Mouse (Mus musculus) embryo, embryonic 9.5 days (tissue): ENCODE results near the gene Metrnl.

Experiments used
- DNase-seq: peaks from one replicate; pipeline ENCODE4 v3.0.0-alpha.2; 2017; ENCODE audit errors: extremely low spot score

Gene Metrnl

DNA sequence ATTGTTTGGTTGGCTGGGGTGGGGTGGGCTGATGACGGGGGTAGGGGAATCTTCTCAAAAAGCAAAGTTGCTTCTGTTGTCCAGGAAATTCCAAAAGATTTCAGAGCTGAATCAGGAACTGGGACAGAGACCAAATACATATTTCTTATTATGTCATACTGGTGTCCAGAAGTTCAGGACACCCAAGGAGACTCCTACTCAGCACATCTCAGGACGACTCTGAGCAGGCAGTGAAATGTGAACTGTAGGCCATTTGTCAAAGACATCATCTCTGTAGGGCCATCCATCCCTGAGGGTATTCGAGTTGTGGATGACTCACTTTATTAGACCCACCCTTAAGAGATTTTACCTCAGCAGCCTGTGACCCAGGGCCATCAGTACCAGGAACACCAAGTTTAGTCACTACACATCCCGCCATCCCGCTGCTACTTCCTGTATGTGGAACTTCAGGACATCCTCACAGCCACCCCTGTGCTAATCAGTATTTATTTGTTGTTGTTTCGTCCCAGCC, 15.8 kb upstream of the Metrnl start:
- no peak for DNase-seq

DNA sequence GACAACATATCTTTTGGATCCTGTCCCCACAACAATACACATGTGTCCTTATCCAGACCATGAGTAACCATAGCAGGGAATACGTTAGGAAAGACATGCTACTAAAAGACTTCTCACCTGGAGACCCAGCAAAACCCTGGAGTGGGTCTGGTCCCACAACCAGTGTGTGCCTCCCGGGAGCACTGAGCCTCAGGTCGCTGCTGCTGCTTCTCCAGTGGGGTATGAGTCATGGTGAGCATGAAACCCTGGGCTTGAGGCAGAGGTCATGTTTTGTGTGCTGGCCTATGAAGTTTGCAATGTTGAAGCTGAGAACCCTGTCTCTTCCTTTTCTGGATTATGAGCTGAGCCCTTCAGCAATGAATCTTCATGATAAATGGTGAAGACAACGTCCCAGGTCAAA, 15.3 kb upstream of the Metrnl start:
- DNase-seq = no peak

DNA sequence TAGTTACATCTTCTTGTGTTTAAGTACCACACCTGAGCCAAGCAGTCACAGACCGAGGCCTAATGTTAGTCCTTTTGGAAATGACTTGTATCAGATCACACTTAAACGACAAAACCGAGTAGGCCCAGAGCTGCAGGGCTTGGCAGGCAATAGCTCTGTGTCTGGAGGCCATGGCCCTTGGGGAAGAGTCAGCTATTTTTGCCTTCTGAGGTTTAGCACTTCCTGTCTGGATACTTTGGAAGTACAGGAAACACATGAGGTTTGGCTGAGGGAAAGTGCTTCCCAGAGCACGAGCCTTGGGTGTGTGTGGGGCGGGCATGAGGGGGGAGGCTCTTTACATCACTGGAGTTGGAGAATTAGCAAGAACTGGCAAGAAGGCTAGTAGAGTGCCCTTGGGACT, 14.7 kb upstream of the Metrnl start:
- DNase-seq = no peak

DNA sequence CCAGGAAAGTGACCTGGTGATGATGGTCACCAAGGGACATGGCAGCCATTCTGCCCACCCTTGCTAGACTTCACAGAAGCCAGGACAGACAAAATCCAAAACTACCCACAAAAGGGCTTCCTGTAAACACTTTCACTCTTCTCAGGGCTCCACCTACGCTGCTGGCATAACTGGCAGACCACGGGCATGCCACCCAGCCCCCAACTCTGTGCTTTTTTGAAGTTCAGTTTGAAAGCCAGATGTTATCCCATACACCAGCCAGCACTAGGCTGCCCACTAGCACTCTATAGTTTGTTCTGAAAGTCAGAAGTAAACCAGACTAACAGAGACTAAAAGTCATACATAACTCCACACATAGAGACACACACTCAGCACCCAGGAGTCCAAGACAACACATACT, 13.3 kb upstream of the Metrnl start:
- DNase-seq = no peak

DNA sequence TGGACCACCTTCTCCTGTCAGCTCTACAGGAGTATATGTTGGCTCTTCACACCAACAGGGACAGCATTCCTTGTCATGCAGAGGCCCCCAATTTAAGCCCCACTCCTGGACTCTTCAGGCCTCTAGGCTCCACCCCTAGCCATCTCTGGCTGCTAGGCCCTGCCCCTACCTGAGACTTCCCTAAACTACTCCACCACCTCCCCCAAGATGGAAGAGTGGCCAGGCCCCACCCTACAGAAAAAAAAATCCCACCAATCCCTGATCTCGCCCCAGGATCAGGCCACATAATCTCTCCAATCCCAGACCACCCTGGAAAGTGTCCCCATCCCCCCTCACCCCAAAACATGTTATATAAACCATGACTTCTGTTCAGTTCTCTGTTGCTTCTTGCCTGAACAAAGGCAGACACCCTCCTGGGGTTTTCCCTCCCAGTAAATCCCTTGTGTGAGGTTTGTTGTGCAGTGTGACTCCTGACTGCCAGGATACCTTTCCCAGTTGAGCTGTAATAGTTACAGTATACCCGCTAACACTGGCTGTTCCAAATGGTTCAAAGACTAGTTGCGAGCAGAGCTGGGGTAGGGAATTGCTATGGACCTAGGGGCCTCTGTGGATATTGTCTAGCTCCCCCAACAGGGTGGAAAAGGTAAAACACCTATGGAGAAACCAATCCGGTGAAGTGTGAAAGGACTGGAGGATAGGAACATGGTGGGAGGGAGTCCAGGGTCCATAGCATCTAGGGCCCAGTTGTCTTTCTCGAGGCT, 5.9 kb upstream of the Metrnl start:
- no peak for DNase-seq

DNA sequence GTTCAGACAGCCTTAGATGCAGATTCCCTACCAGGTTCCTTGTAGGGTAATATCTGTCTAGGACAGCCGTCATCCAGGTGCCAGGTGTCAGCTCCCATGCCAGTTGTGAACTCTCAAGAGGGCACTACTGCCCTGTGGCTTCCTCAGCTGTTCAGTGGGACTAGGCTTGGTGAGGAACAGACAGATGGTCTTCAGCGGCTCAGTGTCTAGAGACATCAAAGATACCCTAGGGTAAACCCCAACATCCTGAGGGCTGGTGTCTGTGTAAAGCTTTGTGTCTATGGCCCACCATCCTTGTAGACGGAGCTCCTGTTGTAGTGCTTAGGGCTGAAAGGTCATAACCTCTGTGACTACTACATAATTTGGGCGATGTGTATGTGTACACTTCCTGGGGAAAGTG, 4.1 kb upstream of the Metrnl start:
- DNase-seq = no peak

DNA sequence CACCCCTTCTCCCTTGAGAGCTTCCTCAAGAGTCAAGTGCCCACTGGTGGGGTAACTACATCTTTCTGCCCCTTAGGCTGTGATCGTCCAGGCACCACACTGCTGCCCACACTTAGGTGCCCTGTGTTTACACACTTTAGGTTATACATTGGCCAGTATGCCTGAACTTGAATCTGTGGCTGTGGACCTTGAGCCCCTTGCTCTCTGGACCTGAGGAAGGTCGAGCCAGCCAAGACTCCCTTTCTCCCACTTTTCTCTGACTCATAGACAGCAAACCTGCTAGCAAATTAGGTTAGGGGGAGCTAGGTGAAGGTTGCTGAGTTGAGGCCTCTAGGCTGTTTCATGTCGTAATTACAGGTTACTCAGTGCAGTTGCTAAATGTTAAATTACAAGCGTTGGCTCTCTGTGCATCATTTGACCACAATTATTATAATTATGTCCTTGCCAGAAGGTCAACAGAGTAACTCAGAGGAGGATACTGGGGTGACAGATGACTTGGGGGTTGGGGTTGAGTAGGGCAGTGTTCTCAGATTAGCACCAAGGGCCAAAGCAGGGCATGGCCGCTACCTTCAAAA, 2.9 kb upstream of the Metrnl start:
- no peak for DNase-seq

DNA sequence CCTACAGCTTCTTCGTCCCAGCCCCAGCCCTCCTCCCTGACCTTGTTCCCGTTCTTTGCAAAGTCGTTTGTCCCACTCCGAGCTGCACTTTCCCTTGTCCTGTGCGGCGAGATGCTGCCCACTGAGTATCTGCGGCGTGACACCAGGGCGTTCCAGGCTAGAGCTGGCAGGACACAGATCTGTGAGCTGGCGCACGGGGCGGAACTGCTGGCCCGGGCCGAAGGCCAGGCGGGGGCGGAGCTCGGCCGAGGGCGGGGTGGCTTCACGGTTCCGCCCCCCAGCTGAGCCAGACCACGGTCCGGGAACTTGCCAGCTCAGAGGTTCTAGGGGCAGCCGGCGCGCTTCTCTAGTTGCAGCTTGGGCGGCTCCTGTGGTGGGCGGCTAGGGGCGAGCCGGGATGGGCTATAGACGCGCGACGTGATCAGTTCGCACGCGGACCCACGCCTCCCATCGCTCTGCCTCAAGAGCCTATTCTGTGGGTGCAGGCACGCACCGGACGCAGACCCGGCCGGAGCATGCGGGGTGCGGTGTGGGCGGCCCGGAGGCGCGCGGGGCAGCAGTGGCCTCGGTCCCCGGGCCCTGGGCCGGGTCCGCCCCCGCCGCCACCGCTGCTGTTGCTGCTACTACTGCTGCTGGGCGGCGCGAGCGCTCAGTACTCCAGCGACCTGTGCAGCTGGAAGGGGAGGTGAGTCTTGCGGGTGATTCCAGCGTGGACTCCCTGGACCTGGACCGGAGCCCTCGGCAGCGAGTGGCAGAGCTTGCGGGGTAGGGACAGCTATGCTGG, 959 bp downstream of the Metrnl start:
- DNase-seq = peak; percentile 86

DNA sequence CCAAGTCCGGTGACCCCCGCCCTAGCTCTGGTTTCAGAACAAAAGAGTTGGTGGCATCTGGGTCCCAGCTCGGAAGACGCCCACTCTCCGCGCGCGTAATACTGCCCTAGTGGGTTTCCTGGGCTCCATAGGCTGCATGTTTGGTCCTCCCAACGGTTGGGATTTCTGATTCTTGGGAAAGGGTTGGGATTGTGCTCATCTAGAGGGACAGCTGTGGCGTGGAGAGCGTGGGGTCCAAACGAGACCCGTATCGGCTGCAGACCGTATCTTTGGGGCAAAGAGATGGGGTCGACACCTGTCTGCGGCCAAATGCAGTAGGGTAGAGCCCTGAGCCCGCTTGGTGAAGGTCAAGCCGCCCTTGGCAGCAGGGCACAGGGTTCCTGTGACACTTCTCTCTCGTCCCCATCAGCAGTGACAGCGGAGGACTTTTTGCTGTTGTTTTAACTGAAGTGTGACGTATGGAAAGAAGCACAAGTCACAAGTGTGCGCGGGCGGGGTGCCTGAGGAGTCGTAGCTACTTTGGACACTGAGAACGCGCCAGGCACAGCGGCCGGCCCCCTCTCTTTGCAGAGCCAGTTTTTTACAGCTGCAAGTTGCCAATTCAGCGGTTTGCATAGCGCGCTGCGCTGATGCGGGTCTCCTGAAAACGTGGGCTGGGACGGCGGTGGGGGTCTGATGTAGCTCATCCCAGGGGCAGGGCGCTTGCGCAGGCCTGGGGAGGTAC, 1.7 kb downstream of the Metrnl start:
- DNase-seq = peak; percentile 39

DNA sequence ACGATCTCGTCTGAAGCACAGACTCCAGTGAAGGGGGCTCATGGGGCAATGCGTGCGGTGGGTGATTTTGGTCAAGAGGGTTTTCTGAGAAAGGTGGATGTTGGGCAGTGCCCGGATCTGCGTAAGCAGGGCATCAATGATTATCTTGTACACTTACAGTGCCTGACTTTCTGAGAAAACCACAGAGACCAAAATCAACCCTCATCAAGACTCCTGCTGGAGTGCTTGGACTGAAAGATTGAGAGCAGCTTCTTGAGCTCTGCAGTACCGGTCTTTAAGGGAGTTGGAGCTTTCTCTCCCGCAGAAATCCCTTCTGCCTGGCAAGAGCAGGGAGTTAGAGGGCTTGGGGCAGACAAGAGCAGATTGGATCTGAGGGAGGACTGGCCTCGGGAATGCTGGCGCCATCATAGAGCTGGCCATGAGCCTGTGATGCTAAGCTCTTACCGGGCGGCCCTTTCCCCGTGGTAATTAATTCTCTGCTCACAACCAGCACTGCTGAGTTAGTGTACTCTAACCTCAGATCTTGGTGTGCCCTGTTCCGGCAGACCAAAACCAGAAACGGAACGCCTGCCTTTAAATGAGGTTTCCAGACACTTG, 2.4 kb downstream of the Metrnl start:
- DNase-seq = peak; percentile 7

DNA sequence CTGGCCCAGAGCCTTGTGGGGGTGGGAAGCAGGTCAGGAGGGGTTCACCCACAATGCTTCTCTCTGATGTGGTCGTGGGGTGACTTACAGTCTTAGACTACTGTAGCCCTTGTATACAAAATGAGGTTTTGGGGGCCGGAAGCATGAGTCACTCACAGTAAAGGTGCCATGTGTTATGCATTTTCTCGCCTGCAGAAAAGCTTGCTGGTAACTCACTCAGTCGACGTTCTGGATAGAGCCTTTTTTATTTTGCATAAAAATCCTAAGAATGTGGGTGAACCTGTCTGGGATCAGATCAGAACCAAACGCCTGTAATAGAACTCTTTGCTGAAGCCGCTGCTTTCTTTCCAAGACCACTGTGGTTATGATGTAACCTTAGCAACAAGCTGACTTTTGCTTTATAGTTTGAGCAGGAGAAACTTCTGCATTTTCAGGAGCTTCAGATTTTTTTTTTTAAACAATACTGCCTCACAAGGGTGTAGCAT, 5.2 kb downstream of the Metrnl start:
- DNase-seq = no peak

DNA sequence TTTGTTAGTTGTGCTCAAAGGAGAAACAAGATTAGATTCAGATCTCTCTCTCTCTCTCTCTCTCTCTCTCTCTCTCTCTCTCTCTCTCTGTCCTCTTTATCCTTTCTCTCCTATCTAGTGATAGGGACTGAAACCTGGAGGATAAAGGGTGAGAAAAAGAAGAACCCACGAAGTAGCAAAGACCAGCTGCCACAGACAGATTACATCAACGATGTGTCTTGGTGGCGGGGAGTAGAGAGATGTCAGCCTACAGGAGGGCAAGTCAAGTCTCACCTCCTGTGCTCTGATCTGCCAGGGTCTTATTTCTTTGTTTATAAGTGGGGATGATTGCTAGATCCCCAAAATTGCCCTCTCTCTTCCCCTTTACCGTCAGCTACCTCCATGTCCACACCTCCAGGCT, 7.9 kb downstream of the Metrnl start:
- DNase-seq = no peak

DNA sequence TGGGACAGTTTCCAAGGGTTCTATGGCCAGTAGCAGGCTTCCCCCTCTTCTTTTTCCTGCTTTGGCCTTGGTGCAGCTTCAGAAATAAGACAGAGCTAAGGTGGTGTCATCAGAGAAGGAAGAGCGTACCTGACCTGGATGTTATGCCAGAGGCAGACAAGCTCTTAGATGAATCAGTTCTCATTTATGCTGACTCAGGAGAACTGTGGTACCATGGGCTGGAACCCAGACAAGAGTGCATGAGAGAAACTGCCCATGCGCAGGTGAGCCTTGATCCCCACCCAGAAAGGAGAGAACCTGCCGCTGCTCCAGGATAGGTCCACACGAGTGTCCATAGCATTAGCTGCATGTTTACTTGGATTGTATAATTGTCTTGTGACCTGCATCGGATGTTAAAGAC, 8.9 kb downstream of the Metrnl start:
- DNase-seq = no peak

DNA sequence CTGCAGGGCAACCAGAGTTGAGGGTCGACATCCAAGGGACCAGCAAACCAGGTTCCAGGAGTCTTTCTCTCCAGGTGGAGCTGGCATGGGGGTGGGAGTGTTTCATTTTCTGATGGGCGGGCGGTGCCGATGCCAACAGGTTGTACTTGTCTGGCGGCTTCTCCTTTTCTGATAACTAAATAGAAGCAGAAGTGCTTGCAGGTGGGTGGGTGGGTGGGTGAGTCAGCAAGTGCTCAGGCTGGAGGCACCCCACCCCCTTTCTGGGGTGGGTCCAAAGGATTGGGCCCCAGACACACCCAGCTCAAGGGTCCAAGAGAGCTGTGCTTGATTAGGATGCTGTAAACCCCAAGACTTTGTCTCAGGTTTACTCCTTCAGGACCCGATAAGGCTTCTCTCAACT, 11.6 kb downstream of the Metrnl start:
- DNase-seq = no peak

DNA sequence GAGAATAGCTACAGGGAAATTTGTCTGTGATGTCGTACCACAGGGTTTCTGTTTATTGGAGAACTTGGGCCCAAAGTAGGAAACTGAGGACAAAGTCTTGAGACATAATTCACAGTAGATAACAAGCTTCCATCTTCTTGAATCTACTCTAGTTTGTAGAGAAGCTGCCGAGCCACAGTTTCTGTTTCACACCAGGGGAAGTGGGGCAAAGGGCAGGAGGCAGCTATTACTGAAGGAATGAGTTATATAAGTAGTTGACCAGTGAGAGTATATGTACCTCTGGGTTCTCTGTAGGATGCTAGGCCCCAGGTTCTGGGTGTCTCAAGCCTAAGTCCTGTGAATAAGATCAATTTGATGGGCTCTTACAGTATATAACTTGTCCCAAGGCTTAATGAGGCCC, 12.2 kb downstream of the Metrnl start:
- no peak for DNase-seq

DNA sequence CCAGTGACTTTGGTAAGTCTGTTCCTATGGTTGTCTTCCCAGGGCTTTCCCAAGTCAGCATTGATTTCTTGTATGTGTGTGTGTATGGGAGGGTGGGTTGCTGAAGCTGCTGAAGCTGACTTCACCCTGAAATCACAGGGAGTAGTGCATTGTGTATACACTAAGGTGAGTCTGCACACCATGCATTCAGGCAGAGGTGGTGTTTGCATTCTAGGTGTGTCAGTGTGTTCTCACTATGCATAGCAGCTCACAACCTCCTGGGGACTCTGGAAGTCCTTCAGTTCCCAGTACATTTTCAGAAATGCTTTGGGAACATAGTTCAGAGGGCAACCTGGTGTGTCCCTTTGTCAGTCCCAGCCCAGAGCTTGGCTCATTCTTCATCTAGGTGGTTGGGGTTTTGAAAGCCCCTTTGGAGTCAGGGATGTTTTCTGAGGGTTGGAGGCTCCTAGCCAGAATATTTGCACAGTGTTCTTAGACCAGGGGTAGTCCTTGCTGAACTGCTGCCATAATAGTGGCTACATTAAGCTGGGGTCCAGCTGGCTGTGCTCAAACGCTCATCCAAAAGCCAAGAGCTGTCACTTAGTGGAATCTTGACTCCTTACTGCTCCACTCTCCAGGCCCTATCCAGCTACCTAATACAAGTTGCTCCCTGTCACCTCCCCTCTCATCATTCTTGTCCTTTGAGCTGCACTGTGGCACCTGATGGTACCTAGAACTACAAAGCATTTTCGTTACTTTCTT, 13.6 kb downstream of the Metrnl start:
- no peak for DNase-seq

DNA sequence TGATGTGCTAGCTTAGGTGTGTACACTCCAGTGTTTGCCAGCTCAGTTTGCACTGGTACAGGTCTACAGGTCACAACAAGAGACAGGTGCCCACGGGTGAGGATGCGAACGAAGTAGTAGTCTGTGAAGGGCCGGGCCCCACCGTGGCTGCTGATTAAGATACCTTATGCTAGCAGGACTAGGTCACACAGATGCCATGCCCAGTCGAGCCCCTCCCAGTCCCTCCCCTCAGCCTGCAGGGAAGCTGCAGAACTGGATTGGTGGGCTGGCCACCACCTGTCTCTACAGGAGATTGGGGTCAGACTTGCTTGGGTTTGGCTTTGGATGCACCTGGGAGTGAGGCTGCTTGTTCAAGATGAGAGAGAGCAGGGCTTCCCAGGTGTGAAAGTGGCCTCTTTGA, 16.4 kb downstream of the Metrnl start:
- no peak for DNase-seq

DNA sequence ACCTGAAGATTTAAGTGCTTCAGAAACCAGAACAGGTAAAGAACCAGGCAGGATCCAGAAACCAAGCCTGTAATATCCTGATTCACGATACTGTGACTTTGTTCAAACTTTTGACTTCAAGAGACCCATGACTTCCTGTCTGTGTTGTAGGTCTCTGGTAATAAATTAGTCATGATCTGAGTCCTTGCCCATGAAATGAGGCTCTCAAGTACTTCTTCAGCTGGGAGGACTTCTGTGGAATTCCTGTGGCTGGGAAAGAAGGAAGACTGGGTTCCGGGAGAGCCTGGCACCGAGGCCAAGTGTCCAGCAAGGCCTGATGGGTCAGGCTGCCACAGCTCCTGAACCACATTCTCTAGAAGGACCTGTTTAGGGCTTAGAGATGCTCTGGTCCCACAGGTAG, 19.4 kb downstream of the Metrnl start:
- DNase-seq = no peak

DNA sequence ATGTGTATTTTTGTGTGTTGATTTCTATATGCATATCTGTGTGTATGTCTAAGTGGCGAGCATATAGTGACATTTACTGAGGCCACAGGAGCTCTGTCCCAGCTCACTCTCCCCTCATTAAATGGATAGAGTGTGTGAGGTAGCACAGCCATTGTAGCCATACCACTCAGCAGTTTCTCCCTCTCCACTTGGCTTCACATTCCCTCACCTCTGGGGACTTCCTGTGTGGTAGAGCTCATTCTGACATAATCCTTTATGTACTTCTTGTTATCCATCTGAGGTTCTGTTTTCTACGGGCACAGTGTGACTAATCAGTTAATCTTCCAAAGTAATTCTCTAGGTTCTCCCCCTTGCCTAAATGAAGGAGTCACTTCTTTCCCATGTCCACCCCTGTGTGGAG, 21.1 kb downstream of the Metrnl start:
- no peak for DNase-seq

DNA sequence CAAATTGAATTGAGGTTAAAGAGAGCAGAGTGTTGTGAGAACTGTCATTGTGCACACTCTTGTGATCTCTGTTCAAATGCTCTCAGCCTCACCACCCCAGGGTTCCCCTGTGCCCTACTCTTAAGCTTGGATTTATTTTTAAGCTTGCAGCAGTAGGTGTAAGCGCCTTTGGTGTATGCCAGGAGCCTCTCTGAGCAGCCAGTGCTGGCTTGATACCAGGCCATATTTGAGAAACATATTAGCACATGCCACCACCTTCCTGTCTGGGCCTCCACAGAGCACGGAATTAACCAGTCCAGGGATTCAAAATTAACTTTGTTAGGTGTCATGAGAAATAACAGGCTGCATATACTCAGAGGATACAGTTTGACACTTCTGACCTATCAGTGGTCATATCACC, 25.3 kb downstream of the Metrnl start:
- DNase-seq = no peak

DNA sequence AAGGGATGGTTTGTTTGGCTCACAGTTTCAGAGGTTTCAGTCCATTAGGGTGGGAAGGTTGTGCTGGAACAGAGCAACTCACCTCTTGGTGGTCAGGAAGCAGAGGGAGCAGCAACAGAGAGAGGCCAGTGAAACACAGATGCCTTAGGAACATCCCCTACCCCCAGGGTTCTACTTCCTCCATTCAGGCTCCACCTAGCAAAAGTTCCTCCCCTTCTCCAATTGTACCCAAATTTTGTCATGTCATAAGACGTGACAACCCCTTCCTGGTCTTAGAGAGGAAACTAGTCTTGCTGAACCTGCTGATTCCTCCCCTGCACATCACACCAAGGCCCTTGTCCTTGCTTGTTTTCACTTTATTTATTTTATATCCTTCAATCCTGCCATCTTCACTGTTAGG, 32.8 kb downstream of the Metrnl start:
- no peak for DNase-seq
